Mouse (Mus musculus): ENCODE data around the gene Trappc2.
A peak's percentile ranks its signal among the peaks of the same experiment; 100 is the strongest.

Trappc2 gene

DNA sequence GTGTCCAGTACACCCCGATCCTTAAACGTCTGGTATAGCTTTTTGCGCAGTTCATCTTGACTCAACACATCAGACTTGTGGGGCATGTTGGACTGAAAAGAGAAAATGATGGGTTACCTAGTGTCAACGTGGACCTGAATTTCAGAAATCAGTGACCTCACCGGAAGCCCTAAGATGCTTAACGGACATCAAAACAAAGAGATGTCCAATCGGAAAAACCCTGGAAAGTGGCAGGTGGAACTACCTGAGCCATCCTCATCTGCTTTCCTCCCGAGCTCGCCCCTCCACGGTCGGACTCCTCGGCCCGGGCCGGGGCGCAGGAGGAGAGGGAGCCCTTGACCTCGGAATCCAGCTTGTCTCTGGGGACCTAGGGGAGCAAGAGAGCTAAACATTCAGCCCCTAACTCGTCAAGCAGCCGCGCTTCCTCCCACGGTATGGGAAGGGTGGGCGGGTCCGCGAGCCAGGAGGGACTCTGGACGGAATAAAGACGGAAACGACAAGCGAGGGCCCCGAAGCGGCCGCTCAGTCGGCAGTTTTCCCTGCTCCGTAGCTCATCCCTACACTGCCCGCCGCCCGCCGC, at the start of gene Trappc2:
Trappc2 (plus strand) TSS at position 539 of the 580 bp plus-strand sequence.
- DNase-seq: no peak

GRCm38 (mm10) chrX:166393753-166394152, 46.6 kb upstream of the Trappc2 start:
- peak; percentile 14 for DNase-seq

DNA sequence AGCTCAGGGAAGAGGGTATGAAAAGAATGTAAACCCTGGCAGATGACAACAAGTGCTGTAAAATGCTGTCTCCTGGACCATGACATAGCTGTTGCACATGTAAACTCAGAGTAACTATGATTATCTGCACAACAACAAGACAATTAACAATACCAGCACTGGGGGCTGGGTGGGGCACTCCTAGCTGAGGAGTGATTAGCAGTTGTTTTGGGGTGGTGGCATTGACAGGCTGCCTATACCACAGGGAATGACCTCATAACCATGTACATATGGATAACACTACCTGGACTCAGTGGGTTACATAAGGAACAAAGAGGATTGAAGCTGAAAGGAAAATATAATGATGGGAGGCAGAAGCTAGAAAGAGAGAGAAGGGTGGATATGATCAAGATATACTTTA, 32.5 kb upstream of the Trappc2 start:
- no peak for DNase-seq

GRCm38 (mm10) chrX:166416196-166416595, 24.2 kb upstream of the Trappc2 start:
- DNase-seq: peak; percentile 37

GRCm38 (mm10) chrX:166434812-166435211, 5.6 kb upstream of the Trappc2 start:
- DNase-seq: no peak

DNA sequence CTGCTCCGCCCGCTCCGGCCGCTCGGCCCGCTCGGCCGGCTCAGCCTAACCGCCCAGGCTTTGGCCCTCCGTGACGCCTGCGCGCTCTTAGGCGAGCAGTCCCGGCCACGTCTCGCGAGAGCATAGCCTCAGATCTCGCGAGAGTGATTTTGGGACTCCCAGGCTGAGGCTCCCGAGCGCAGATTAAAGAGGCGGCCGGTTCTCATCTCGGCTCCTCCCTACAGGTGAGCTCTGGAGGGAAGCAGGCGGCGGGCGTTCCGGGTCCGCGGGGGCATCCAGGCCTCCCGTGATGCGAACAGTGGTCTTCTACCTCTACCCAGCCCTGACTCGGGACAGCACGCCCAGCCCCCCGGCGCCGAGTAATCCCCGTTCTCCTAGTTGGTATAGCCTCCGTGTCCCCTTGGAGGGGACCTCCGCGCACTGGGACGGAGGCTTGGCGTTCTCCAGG, 266 bp downstream of the Trappc2 start, which contains the start of gene Ofd1:
Ofd1 (minus strand) TSS at position 89 of the 448 bp plus-strand sequence.
- peak; percentile 95 for DNase-seq

DNA sequence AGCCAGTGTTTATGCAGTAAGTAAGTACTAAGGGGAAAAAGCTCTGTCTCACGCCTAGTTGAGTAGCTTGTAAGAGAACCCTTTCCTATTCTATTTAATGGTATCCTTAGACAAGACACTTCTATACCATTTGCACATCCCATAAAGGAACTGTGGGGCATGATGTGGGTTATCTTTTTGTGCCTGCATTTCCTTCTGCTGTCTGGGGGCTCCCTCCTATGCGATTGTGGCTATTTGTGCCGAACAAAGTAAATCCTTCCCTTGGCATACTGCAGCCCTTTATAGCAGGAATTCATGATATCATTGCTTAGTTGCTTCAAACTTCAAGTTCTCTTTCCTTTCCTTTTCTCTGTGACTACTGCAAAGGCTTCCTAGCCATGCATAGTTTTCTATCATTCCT, 4.2 kb downstream of the Trappc2 start:
- DNase-seq: no peak

DNA sequence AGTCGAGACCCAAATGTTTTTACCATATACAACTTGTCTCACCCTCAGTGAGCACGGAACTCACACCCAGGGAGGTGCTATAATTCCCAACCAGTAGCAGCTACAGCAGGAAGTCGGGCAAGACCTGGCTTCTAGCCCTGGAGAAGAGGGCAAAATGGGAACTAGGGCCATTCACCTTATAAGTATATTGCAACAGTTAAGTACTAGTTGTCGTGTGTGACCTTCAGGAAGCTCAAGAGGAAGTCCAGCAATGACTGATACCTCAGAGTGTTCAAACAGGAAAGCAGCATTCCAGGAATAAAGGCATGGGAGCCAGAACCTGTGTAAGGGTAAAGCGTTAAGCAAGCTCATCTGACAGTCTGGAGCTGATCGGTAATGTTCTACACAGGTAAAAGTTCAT, 13.2 kb downstream of the Trappc2 start:
- no peak for DNase-seq

DNA sequence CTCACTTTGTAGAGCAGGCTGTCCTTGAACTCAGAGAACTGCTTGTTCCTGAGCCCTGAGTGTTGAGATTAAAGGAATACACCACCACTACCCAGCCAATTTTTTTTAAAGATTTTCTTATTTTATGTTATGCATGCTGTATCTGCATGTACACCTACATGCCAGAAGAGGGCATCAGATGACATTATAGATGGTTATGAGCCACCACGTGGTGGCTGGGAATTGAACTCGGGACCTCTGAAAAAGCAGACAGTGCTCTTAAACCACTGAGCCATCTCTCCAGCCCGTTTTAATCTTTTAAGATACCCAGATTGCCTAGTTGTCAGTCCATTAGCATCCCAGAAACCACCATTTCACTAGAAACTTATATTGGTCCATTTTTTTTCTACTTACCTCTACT, 14.0 kb downstream of the Trappc2 start:
- DNase-seq: no peak

DNA sequence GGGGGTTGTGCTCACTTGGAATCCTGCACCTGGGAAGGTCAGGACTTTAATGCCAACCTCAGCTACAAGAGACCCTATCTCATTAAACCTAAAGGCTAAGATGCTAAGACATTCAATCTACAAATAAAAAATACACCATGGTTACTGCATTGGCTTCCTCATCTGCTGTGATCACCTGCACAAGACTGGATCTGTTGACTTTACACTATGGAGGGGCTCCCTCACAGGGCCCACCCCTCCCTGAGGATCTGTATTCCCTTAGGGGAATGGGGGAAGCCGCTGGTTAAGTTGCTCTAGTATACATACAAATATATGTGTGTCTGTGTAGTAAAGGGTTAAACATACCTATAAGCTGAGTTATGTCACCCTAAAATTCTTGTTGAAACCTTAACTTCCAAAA, 15.2 kb downstream of the Trappc2 start:
- no peak for DNase-seq

DNA sequence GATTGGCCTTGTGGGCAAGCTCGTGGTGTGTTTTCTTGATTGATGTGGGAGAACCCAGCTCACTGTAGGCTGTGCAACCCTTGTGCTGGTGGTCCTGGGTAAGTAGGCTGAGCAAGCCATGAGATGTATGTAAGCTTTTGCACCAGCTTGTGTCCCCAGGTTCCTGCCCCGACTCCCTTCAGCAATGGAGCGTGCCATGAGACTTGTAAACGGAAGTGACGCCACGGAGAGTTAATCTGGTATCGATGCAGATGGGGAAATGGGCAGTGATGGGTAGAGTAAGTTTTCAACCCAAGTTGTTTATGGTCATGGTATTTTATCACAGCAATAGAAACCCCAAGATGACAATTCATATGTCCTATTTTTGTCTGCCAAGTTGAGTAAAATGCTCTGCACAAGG, 27.9 kb downstream of the Trappc2 start:
- no peak for DNase-seq

DNA sequence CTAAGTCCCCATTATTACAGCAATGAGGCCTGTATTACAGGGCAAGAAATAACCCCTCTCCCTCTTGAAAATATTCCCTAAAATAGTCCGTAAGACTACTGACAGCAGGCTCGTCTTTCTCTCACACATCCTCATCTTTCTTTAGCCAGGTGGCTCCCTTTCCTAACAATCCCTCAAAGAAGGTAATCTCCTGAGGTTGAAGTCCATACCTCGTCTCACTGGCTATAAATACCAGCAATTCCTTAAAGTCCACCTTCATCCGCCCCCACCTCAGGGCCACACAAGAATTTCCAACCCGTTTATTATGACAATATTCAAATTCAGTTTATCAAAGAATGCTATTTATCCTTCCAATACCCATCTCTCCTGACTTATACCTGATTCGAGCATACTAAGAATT, 32.2 kb downstream of the Trappc2 start:
- DNase-seq: no peak

- DNase-seq: no peak
These were observed 37.0 kb downstream of the Trappc2 start for GRCm38 (mm10) chrX:166477393-166477792.

GRCm38 (mm10) chrX:166478631-166479364, 38.4 kb downstream of the Trappc2 start:
- DNase-seq: peak; percentile 22

DNA sequence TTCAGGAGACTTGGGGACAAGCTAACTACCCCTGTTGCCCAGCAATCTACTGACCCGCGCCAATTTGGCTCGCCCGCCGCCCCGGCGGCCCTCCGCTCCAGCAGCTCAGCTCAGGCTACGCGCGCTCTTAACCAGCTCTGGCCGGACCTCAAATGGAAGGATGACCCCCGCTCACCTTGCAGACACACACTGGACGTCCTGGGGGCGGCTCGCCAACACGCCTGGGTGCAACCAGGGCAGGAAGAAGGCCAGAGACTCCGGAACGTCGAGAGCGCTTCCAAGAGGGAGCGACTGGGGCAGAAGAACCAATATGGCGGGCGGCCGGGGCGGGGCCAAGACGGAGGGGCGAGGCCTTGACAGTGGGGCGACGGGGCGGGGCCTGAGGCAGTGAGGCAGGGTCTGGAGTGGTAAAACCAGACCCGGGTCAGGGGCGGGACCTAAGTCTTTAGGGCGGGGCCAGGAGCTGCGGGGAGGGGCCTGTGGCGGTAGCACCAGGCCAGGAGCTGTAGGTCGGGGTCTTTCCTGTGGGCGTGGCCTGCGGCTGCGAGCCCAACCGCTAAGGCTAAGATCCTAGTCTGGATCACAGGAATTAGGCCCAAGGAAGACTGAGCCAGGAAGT, 39.1 kb downstream of the Trappc2 start, which contains the start of gene Rab9:
Rab9 (minus strand) TSS at position 503 of the 619 bp plus-strand sequence.
- peak; percentile 94 for DNase-seq

DNA sequence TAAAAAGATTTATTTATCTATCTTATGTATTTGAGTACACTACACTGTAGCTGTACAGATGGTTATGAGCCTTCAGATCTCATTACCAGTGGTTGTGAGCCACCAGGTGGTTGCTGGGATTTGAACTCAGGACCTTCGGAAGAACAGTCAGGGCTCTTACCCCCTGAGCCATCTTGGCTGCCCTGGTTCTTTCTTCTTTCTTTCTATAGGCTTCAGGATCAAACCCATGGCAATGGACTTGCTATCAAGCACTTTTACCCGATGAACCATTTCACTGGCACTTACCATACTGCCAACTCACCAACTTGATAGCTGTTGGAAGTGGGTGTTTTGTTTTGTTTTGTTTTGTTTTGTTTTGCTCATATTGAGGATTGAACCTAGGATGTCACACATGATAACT, 54.7 kb downstream of the Trappc2 start:
- no peak for DNase-seq

GRCm38 (mm10) chrX:166497771-166498170, 57.4 kb downstream of the Trappc2 start:
- no peak for DNase-seq

DNA sequence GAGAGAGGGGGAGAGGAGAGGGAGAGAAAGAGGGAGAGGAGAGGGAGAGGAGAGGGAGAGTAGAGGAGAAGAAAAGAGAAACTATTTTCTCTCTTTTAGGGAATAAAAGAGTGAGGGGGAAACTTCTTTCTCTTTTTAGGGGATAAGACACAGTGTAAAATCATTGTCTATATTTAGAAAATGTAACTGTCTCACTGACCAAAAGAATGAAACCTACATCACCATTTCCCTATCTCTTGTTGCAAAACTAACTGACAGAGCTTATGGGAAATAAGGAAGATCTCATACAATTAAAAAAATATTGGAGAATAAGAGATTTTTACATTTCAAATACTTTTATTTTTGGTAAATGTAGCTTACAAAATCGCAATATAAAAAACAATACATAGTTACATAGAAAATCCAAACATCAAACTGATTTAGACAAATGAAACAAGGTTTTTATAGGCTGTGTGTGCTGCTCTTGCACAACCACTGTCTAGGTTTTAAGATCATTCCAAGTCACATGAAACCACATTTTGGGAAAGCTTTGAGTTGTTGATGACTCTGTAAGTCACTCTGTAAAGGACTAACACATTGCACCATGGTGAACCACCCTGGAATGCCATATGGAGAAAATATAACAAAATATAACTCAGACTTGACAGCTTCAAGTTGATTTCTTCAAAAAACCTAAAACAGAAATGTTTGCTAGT, 59.3 kb downstream of the Trappc2 start:
- DNase-seq: no peak

All from retina, postnatal 1 day (tissue).